Mouse (Mus musculus) cerebellum, adult 2 months (tissue): ENCODE measurements around the gene Saxo1.

Experiments used
- CTCF ChIP-seq: fragments of 200-500 bp; IDR thresholded peaks from 2 replicates; pipeline ENCODE4 v1.5.1; 2011; ENCODE audit warnings: low read depth, mild to moderate bottlenecking, control low read depth, low read length, moderate library complexity, borderline replicate concordance; ENCODE audit not compliant: insufficient read depth
- POLR2A ChIP-seq: fragments of 200-500 bp; IDR thresholded peaks from 2 replicates; pipeline ENCODE4 v1.6.1; 2011; ENCODE audit warnings: low read length, control low read depth, borderline replicate concordance; ENCODE audit not compliant: insufficient read depth

- no peak for TF ChIP-seq CTCF
- TF ChIP-seq POLR2A, result no peak
Observed at GRCm38 (mm10) chr4:86576630-86577225, 18.6 kb upstream of the Saxo1 start.
